Mouse (Mus musculus) CH12.LX (cell line): ENCODE data around the gene Jph3.

Experiments used
- CTCF ChIP-seq, 2 experiments: IDR thresholded peaks in 1 of 2; conservative IDR thresholded peaks in 1 of 2; 2 replicates each; pipeline ENCODE4 v1.5.1; 2011 to 2012; ENCODE audit warnings: low read depth in 2 of 2, low read length in 2 of 2, improper control_type of control experiment in 1 of 2, inconsistent platforms in 1 of 2, mild to moderate bottlenecking in 1 of 2, moderate library complexity in 1 of 2
- MXI1 ChIP-seq: IDR thresholded peaks from 2 replicates; pipeline ENCODE4 v1.6.1; 2011; ENCODE audit warnings: mild to moderate bottlenecking, low read depth, low read length, improper control_type of control experiment
- TBP ChIP-seq: conservative IDR thresholded peaks from 2 replicates; pipeline ENCODE4 v1.6.1; 2011; ENCODE audit warnings: low read depth, low read length, improper control_type of control experiment

GRCm38 (mm10) chr8:121828376-121829023 lies 99.1 kb downstream of the Jph3 start:
- TF ChIP-seq CTCF (conservative IDR thresholded peaks at IDR 0.05 in 1 of 2, IDR thresholded peaks at IDR 0.05 in 1 of 2; ENCODE audit: low read depth in 2 of 2, low read length in 2 of 2) (no peak), MXI1 (no peak), TBP (no peak)
